Mouse (Mus musculus): ENCODE measurements around the gene Echs1.

DNA sequence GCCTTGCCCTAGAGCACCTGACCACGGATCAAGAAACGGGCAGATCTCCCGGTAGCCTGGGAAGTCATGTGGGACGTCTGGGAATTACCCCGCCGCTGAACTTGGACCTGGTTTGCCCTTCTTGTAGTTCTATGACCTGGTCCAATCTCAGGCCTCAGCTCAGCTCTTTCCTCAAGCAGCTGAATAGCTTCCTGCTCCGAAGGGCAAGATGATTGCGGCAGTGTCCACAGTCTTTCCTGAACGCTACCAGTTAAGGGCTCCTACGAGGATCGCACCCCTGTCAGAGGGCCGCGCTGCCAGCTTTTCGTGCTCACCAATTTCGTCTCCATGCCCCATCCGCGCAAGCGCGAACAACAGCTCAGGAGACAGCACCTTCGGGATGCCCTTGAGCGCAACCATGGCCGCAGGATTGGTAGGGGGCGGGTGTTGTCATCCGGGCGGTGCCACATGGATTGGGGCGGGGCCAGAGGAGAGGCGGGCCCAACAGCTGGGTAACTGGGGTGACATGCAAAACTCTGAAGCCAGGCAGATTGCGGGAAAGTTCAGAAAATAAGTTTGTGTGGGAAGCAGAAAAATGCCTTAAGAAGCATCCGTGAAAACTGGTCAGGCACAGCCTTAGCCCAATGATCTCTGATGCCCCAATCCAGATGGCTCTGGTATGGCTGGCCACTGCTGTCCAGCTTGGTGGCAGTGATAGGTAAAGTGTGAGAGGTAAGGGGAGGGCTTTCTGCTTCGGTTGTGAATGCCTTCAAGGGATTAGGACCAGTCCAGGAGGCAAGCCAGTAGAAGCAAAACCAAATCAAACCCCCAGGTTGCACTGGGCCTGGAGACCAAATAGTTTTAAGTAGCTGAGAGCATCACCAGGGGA lies 14.0 kb downstream of the Echs1 start, which contains the start of gene Fuom:
- TF ChIP-seq EP300 (optimal IDR thresholded peaks at IDR 0.05) (no peak), CTCF (IDR thresholded peaks at IDR 0.05; ENCODE audit: low read depth) (peak; percentile 17; the same call in 1 of the 2 replicates)

All from stomach, postnatal 0 days (tissue).